Mouse (Mus musculus) G1E (cell line): Measurements from ENCODE around the gene Pgap3.

Source experiments
- CTCF ChIP-seq: IDR thresholded peaks from 2 replicates; pipeline ENCODE4 v1.5.1; 2012; ENCODE audit warnings: low read depth, low read length, inconsistent platforms, mixed read lengths
- TAL1 ChIP-seq: conservative IDR thresholded peaks from 2 replicates; pipeline ENCODE4 v1.6.1; 2012; ENCODE audit warnings: low read depth, low read length, inconsistent platforms, mixed read lengths

GRCm38 (mm10) chr11:98376756-98377155, 23.5 kb downstream of the Pgap3 start:
- TF ChIP-seq CTCF (no peak), TAL1 (no peak)
